Mouse (Mus musculus) intestine, embryonic 15.5 days (tissue): ENCODE data around the gene Srpk3. TPM values are rescaled to one million over a fixed set of nuclear protein-coding genes. Genes with fewer than 3 reads are reported as not detected.
A peak's percentile ranks its signal among the peaks of the same experiment; 100 is the strongest.

Experiments
- ATAC-seq: fragments of 200-750 bp; cut with Nextera tagmentation; 2 replicates; pipeline ENCODE4 v1.8.0; 2017; ENCODE audit warnings: moderate TSS enrichment, moderate library complexity
- H3K27ac ChIP-seq: fragments of 300-500 bp; sonication (generic); 2 replicates; pipeline ENCODE4 v1.5.1; 2015; ENCODE audit warnings: mild to moderate bottlenecking, inconsistent platforms
- H3K27me3 ChIP-seq: fragments of 300-500 bp; sonication (generic); replicated peaks from 2 replicates; pipeline ENCODE4 v1.6.1; 2015; ENCODE audit warnings: inconsistent platforms
- H3K36me3 ChIP-seq: fragments of 300-500 bp; sonication (generic); 2 replicates; pipeline ENCODE4 v1.6.1; 2015; ENCODE audit warnings: inconsistent platforms
- H3K4me1 ChIP-seq: fragments of 300-500 bp; sonication (generic); replicated peaks from 2 replicates; pipeline ENCODE4 v1.6.1; 2015; ENCODE audit warnings: inconsistent platforms
- H3K4me2 ChIP-seq: fragments of 300-500 bp; sonication (generic); replicated peaks from 2 replicates; pipeline ENCODE4 v1.6.1; 2015; ENCODE audit warnings: mild to moderate bottlenecking, inconsistent platforms
- H3K4me3 ChIP-seq: fragments of 300-500 bp; sonication (generic); replicated peaks from 2 replicates; pipeline ENCODE4 v1.5.1; 2015; ENCODE audit warnings: inconsistent platforms
- H3K9ac ChIP-seq: fragments of 300-500 bp; sonication (generic); 2 replicates; pipeline ENCODE4 v1.6.1; 2015; ENCODE audit warnings: inconsistent platforms
- H3K9me3 ChIP-seq: fragments of 300-500 bp; sonication (generic); 2 replicates; pipeline ENCODE4 v1.6.1; 2016; ENCODE audit warnings: inconsistent platforms
- WGBS: fragments of 180-500 bp; shearing (Covaris S2); methylation state at CpG from one replicate; pipeline ENCODE4 v1.1.7; 2015; 5-methylcytosine and 5-hydroxymethylcytosine counted together
- polyA plus RNA-seq: library from polyadenylated mRNA; unstranded; fragments of >200 nt; fragmentation: Nextera tagmentation; extraction: Ambion mirVana; gene quantifications from 2 replicates; pipeline ENCODE4 v1.2.1, GENCODE M21; 2015

Srpk3 gene
- polyA plus RNA-seq, 1 experiment from 2014 or later: 2.0 TPM

- no peak for ATAC-seq
- no peak overlapping the region for H3K9ac ChIP-seq
- WGBS: 84% methylated on average over 3 of the region's 3 CpGs
- H3K4me1 ChIP-seq: no peaks in the 10 kb centered on the region
- H3K27ac ChIP-seq: no peak overlapping the region
- H3K36me3 ChIP-seq: no peaks in the 10 kb centered on the region; the same call in 1 of the 2 replicates
- H3K4me2 ChIP-seq: no peak overlapping the region
- H3K9me3 ChIP-seq: no peaks in the 10 kb centered on the region
- no peak overlapping the region for H3K4me3 ChIP-seq
- no peaks in the 10 kb centered on the region for H3K27me3 ChIP-seq
Observed at GRCm38 (mm10) chrX:73782227-73782626, 8.0 kb downstream of the Srpk3 start.

- no peak for ATAC-seq
- no peaks in the 10 kb centered on the region for H3K4me1 ChIP-seq
- H3K4me3 ChIP-seq: peak overlapping the region; percentile 58
- H3K36me3 ChIP-seq: no peaks in the 10 kb centered on the region; the same call in 1 of the 2 replicates
- peak overlapping the region; percentile 93; the same call in 1 of the 2 replicates for H3K27ac ChIP-seq
- no peaks in the 10 kb centered on the region for H3K9me3 ChIP-seq
- peak overlapping the region; percentile 56 for H3K4me2 ChIP-seq
- H3K9ac ChIP-seq: peak overlapping the region; percentile 53
- H3K27me3 ChIP-seq: no peaks in the 10 kb centered on the region
Observed at GRCm38 (mm10) chrX:73785666-73786065, 11.5 kb downstream of the Srpk3 start.

- peak within 1 kb of the TSS; percentile 58 for H3K4me3 ChIP-seq
- H3K9me3 ChIP-seq: no peaks in the 10 kb centered on the region
- peak; percentile 97 for ATAC-seq
- peak within 1 kb of the TSS; percentile 93 for H3K27ac ChIP-seq
- no peaks in the 10 kb centered on the region for H3K4me1 ChIP-seq
- peak within 1 kb of the TSS; percentile 56 for H3K4me2 ChIP-seq
- no peaks in the 10 kb centered on the region for H3K27me3 ChIP-seq
- H3K9ac ChIP-seq: peak within 1 kb of the TSS; percentile 69
- 18% methylated on average over 52 of the region's 52 CpGs for WGBS
- no peaks in the 10 kb centered on the region for H3K36me3 ChIP-seq
Observed at GRCm38 (mm10) chrX:73786364-73787224, 12.4 kb downstream of the Srpk3 start, which contains the start of the genes Idh3g and Ssr4. TSS of gene Idh3g (minus strand) at chrX:73786897. TSS of gene Ssr4 (plus strand) at chrX:73787028.

- Histone ChIP-seq H3K27ac (peak overlapping the region; percentile 73), H3K9ac (peak overlapping the region; percentile 69), H3K4me2 (peak overlapping the region; percentile 54), H3K36me3 (no peaks in the 10 kb centered on the region), H3K4me1 (no peaks in the 10 kb centered on the region), H3K4me3 (peak overlapping the region; percentile 58), H3K27me3 (no peaks in the 10 kb centered on the region), H3K9me3 (no peaks in the 10 kb centered on the region)
- no peak; the same call in 1 of the 2 replicates for ATAC-seq
- 17% methylated on average over 20 of the region's 22 CpGs for WGBS
Observed at GRCm38 (mm10) chrX:73787225-73787558, 13.0 kb downstream of the Srpk3 start.

- 87% methylated on average over 1 of the region's 1 CpGs for WGBS
- Histone ChIP-seq H3K27ac (no peak overlapping the region), H3K9me3 (no peaks in the 10 kb centered on the region), H3K4me3 (peak overlapping the region; percentile 58), H3K4me2 (peak overlapping the region; percentile 54), H3K27me3 (no peaks in the 10 kb centered on the region), H3K9ac (peak overlapping the region; percentile 69), H3K4me1 (no peaks in the 10 kb centered on the region), H3K36me3 (no peaks in the 10 kb centered on the region)
- no peak for ATAC-seq
Observed at GRCm38 (mm10) chrX:73788501-73788900, 14.3 kb downstream of the Srpk3 start.

- no peak overlapping the region for H3K9ac ChIP-seq
- H3K36me3 ChIP-seq: no peaks in the 10 kb centered on the region
- no peak overlapping the region for H3K4me2 ChIP-seq
- ATAC-seq: no peak
- H3K27me3 ChIP-seq: no peaks in the 10 kb centered on the region
- no peaks in the 10 kb centered on the region for H3K9me3 ChIP-seq
- H3K27ac ChIP-seq: no peak overlapping the region
- H3K4me3 ChIP-seq: no peak overlapping the region
- no peaks in the 10 kb centered on the region for H3K4me1 ChIP-seq
Observed at GRCm38 (mm10) chrX:73793039-73793438, 18.8 kb downstream of the Srpk3 start.

- Histone ChIP-seq H3K27me3 (no peaks in the 10 kb centered on the region), H3K4me1 (no peaks in the 10 kb centered on the region), H3K36me3 (no peaks in the 10 kb centered on the region), H3K9me3 (no peaks in the 10 kb centered on the region), H3K4me2 (no peak overlapping the region), H3K27ac (no peak overlapping the region), H3K4me3 (no peak overlapping the region), H3K9ac (no peak overlapping the region)
- 56% methylated on average over 1 of the region's 1 CpGs for WGBS
- no peak for ATAC-seq
Observed at GRCm38 (mm10) chrX:73793505-73793904, 19.3 kb downstream of the Srpk3 start.

- no peak for ATAC-seq
- H3K36me3 ChIP-seq: no peaks in the 10 kb centered on the region
- H3K4me3 ChIP-seq: no peak overlapping the region
- H3K9me3 ChIP-seq: no peaks in the 10 kb centered on the region
- H3K4me1 ChIP-seq: no peaks in the 10 kb centered on the region
- H3K27ac ChIP-seq: no peak overlapping the region
- 96% methylated on average over 2 of the region's 2 CpGs for WGBS
- no peak overlapping the region for H3K9ac ChIP-seq
- H3K4me2 ChIP-seq: no peak overlapping the region
- no peaks in the 10 kb centered on the region for H3K27me3 ChIP-seq
Observed at GRCm38 (mm10) chrX:73797511-73797910, 23.3 kb downstream of the Srpk3 start.

GRCm38 (mm10) chrX:73798502-73798901, 24.3 kb downstream of the Srpk3 start:
- H3K27ac ChIP-seq: no peak overlapping the region
- H3K4me3 ChIP-seq: no peak overlapping the region
- H3K27me3 ChIP-seq: no peaks in the 10 kb centered on the region
- 38% methylated on average over 9 of the region's 9 CpGs for WGBS
- no peaks in the 10 kb centered on the region for H3K4me1 ChIP-seq
- H3K9ac ChIP-seq: no peak overlapping the region
- no peaks in the 10 kb centered on the region for H3K9me3 ChIP-seq
- no peaks in the 10 kb centered on the region for H3K36me3 ChIP-seq
- ATAC-seq: peak; percentile 86
- H3K4me2 ChIP-seq: no peak overlapping the region

- Histone ChIP-seq H3K4me2 (no peak overlapping the region), H3K4me1 (no peaks in the 10 kb centered on the region), H3K9me3 (no peaks in the 10 kb centered on the region), H3K27ac (no peak overlapping the region), H3K9ac (no peak overlapping the region), H3K36me3 (no peaks in the 10 kb centered on the region), H3K4me3 (no peak overlapping the region), H3K27me3 (no peaks in the 10 kb centered on the region)
- 50% methylated on average over 1 of the region's 1 CpGs for WGBS
- ATAC-seq: no peak
Observed at GRCm38 (mm10) chrX:73805814-73806213, 31.6 kb downstream of the Srpk3 start.

- Histone ChIP-seq H3K4me2 (peak overlapping the region; percentile 53), H3K27ac (no peak overlapping the region), H3K4me3 (peak overlapping the region; percentile 28), H3K4me1 (no peaks in the 10 kb centered on the region), H3K27me3 (no peaks in the 10 kb centered on the region), H3K9me3 (no peaks in the 10 kb centered on the region), H3K9ac (peak overlapping the region; percentile 36), H3K36me3 (no peaks in the 10 kb centered on the region)
- peak; percentile 41; the same call in 1 of the 2 replicates for ATAC-seq
- 21% methylated on average over 14 of the region's 14 CpGs for WGBS
Observed at GRCm38 (mm10) chrX:73815072-73815471, 40.9 kb downstream of the Srpk3 start.

- Histone ChIP-seq H3K36me3 (no peaks in the 10 kb centered on the region), H3K27me3 (no peaks in the 10 kb centered on the region), H3K4me2 (no peak overlapping the region), H3K9ac (no peak overlapping the region), H3K9me3 (no peaks in the 10 kb centered on the region), H3K27ac (no peak overlapping the region), H3K4me1 (no peaks in the 10 kb centered on the region), H3K4me3 (no peak overlapping the region)
- WGBS: 60% methylated on average over 3 of the region's 3 CpGs
- ATAC-seq: no peak
Observed at GRCm38 (mm10) chrX:73816596-73817314, 42.5 kb downstream of the Srpk3 start.
